17 mouse cellular contexts compared by ENCODE assay signal in the genomic region with DNA sequence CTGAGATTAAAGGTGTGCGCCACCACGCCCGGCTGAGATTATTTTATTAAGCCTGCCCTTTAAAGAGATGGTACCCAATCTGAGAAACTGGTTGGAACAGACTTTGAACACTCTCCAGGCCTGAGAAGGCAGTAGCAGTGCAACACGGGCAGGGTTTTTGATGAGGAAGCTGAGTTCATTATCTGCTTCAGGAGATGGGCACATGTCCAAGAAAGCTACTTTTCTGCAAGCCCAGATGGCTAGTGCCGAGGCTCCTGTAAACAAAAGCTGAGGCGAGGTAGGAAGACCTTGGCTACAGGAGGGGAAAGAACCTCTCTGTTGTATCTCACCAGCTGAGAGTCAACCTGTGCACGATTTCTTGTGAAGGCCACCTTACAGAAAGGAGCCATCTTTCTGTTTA.
"Had no signal": no experiment of that assay in that cellular context is flagged by ENCODE, and none has a peak within 500 bp of the region (broad histone marks: within the 10 kb centered on the region; RNA-seq: fewer than 3 reads in every experiment).

No protein-coding gene starts in this region.

- H3K36me3 ChIP-seq: liver, embryonic 15.5 days; lung, embryonic 15.5 days; midbrain, embryonic 13.5 days; midbrain, embryonic 15.5 days; neural tube, embryonic 12.5 days had no signal

- H3K4me3 ChIP-seq: liver, embryonic 15.5 days; lung, embryonic 15.5 days; megakaryocyte, embryonic 14.5 days; midbrain, embryonic 13.5 days; midbrain, embryonic 15.5 days; neural tube, embryonic 12.5 days had no signal

- H3K9me3 ChIP-seq: liver, embryonic 15.5 days; lung, embryonic 15.5 days; megakaryocyte, embryonic 14.5 days; midbrain, embryonic 13.5 days; midbrain, embryonic 15.5 days; neural tube, embryonic 12.5 days had no signal

- H3K4me2 ChIP-seq: liver, embryonic 15.5 days; lung, embryonic 15.5 days; midbrain, embryonic 11.5 days; midbrain, embryonic 13.5 days; midbrain, embryonic 15.5 days; neural tube, embryonic 12.5 days had no signal

- ATAC-seq: liver, postnatal 0 days; lung, postnatal 0 days; midbrain, embryonic 13.5 days; midbrain, embryonic 15.5 days had no signal

- H3K9ac ChIP-seq: liver, embryonic 15.5 days; liver, postnatal 0 days; lung, embryonic 15.5 days; midbrain, embryonic 13.5 days; midbrain, embryonic 15.5 days; neural tube, embryonic 12.5 days had no signal

- H3K27me3 ChIP-seq: midbrain, embryonic 13.5 days; midbrain, embryonic 15.5 days; neural tube, embryonic 12.5 days had no signal

- H3K27ac ChIP-seq: lung, embryonic 15.5 days; macrophage; midbrain, embryonic 13.5 days; midbrain, embryonic 15.5 days; neural tube, embryonic 12.5 days had no signal

- DNase-seq: liver, postnatal 0 days; lung, adult 2 months; lung, postnatal 14 days; lung, postnatal 36 days; right cerebral cortex, postnatal 14 days; spleen, adult 18-20 months; thymus, adult 18-20 months; thymus, postnatal 36 days had no signal
